Mouse (Mus musculus): ENCODE data around the gene Elac2. TPM values are rescaled to one million over a fixed set of nuclear protein-coding genes. Genes with fewer than 3 reads are reported as not detected.

Gene Elac2
- 34.0 and 34.2 TPM in 2 replicates for polyA plus RNA-seq (2016; fragmentation: Nextera tagmentation; extraction: Ambion mirVana)

DNA sequence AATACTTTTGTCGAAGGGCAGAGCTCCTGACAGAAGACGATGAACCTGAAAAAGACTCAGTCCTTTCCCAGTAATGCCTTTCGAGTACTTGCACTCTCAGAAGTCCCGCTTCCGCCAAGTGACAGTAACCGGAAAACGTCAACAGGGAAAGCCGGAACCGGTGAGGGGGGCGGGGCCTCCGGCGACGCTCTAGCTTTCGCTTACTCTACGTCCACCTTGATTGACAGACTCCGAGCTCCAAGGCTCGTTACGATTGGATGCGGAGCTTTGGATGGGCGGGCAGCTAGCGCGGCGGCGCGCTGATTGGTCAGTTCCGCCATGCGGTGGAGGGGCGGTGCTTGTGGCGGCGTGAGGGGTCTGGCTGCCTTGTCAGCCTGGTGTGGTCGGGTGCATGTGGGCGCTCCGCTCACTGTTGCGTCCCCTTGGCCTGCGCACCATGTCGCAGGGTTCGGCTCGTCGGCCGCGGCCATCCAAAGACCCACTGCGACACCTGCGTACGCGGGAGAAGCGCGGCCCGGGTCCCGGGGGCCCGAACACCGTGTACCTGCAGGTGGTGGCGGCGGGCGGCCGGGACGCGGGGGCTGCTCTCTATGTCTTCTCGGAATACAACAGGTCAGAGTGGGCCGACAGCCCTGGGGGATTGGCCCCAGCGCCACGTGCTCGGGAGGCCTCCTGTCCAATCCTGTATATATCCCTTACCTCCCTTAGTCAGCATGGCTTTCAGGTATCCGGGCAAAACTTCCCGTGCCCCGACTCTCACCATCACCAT is at the start of gene Elac2:
Gene Elac2 (plus strand): TSS at position 319 of the 769 bp plus-strand sequence.
- Histone ChIP-seq H3K4me1 (peaks cover 14% of the 10 kb centered on the region), H3K27ac (no peak within 1 kb of the TSS), H3K9me3 (no peaks in the 10 kb centered on the region), H3K4me2 (replicated peaks) (peak within 1 kb of the TSS; percentile 85), H3K4me3 (peak within 1 kb of the TSS; percentile 96), H3K36me3 (peaks cover 26% of the 10 kb centered on the region), H3K27me3 (peaks cover 5% of the 10 kb centered on the region; the same call in 1 of the 2 replicates), H3K9ac (peak within 1 kb of the TSS; percentile 87)
- ATAC-seq (ENCODE audit: insufficient number of reproducible peaks, insufficient read depth, low FRiP score, low TSS enrichment) = peak; percentile 99
- WGBS = under 1% methylated on average over 65 of the region's 65 CpGs

DNA sequence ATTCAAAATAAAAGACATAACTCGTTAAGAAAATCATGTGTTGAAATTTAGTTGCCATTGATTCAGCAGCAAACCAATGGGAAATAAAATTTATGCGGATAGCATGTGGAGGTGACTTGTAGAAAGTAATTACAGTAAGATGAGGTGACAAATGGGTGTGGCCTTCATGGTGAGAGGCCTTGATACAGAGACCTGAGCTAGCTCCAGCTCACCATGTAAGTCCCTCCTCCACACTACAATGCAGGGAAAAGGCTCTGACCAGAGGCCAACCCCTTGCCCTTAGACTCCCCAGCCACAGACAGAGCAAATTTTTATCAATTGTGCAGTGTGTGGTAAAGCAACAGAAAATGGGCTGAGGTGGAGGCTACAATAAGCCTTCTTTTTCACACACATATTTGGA is 49.7 kb upstream of the Elac2 start:
- ATAC-seq (ENCODE audit: insufficient number of reproducible peaks, insufficient read depth, low FRiP score, low TSS enrichment) = no peak
- Histone ChIP-seq H3K9me3 (no peaks in the 10 kb centered on the region), H3K4me3 (no peak overlapping the region), H3K4me2 (replicated peaks) (no peak overlapping the region), H3K27me3 (no peaks in the 10 kb centered on the region), H3K27ac (no peak overlapping the region), H3K4me1 (no peaks in the 10 kb centered on the region), H3K9ac (no peak overlapping the region), H3K36me3 (no peaks in the 10 kb centered on the region)
- WGBS = 92% methylated on average over 2 of the region's 2 CpGs

DNA sequence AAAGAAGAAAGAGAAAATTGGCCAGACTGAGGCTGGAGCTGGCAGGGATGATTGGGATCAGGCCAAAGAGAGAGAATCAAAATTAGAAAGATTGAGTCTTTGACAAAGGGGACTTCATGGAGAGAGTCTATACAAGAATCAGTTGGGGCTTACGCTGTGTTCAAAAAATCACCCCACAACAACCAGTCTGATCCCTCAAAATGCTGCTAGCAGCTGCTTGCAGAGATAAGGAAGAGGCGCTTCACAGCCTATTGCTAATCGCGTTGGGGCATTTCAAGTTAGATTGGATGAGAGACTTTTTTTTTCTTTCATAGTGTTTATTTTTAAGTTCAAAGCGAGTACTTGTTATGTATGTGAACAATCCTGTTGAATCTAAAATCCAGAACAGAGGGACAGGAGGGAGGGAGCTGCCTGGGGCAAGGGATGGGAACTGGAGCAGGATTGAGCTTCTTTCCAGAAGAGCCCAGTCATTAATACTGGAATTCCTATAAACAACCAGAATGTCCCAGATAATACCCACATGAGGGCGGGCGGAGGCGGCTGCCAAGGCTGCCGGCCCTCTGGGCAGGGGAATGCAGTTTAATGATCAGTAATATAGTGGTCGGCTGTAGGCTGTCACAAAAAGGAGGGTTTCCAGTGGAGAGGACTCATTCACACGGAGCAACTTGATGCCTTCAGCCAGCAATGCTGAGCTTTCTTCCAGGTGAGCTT is 47.6 kb upstream of the Elac2 start:
- no peak overlapping the region for H3K27ac ChIP-seq
- ATAC-seq (ENCODE audit: insufficient number of reproducible peaks, insufficient read depth, low FRiP score, low TSS enrichment) = no peak
- H3K9me3 ChIP-seq = no peaks in the 10 kb centered on the region
- no peak overlapping the region for H3K4me2 ChIP-seq (replicated peaks)
- no peaks in the 10 kb centered on the region for H3K36me3 ChIP-seq
- no peak overlapping the region for H3K9ac ChIP-seq
- no peaks in the 10 kb centered on the region for H3K27me3 ChIP-seq
- WGBS = 69% methylated on average over 11 of the region's 11 CpGs
- H3K4me1 ChIP-seq = no peaks in the 10 kb centered on the region
- no peak overlapping the region for H3K4me3 ChIP-seq

DNA sequence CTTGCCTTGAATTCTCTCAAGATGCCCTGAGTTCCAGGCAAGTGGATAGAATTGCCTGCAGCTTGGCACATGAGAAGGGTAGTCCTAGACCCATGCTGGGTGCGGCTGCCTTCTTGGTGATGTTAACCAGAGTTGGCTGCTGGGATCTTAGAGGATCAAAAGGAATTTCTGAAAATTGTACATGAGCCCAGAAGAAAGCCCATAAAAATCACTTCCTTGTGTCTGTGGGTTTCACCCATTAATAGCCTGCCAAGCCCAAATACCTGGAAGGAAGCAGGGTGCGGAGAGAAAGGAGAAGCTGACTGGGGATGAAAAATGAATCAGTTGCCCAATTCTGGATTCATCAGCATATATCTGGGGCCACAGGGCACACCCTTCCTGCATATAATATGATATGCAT is 41.6 kb upstream of the Elac2 start:
- Histone ChIP-seq H3K27me3 (no peaks in the 10 kb centered on the region), H3K27ac (no peak overlapping the region), H3K4me2 (replicated peaks) (no peak overlapping the region), H3K9ac (no peak overlapping the region), H3K9me3 (no peaks in the 10 kb centered on the region), H3K4me3 (no peak overlapping the region), H3K36me3 (no peaks in the 10 kb centered on the region), H3K4me1 (no peaks in the 10 kb centered on the region)
- 59% methylated on average over 2 of the region's 2 CpGs for WGBS
- ATAC-seq (ENCODE audit: insufficient number of reproducible peaks, insufficient read depth, low FRiP score, low TSS enrichment) = no peak; the same call in 1 of the 2 replicates

DNA sequence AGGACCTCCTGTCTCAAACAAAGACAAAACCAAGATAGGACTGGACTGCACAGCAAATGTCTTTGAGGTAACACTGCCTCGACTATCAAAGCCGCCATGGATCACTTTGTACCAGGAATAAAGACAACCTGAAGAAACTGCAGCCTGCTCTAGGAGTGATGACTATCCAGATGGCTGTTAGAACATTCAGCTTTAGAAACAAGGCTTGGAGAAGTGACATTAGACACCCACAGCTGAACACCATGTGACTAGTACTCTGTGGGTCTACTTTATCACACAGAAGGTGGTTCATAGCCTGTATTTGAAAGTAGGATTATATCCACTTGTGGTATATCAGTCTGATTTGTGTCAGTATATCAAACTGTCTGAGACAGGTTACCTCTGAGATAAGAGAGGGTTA is 37.6 kb upstream of the Elac2 start:
- Histone ChIP-seq H3K9me3 (no peaks in the 10 kb centered on the region), H3K4me2 (replicated peaks) (no peak overlapping the region), H3K4me1 (no peaks in the 10 kb centered on the region), H3K27ac (no peak overlapping the region), H3K36me3 (no peaks in the 10 kb centered on the region), H3K9ac (no peak overlapping the region), H3K27me3 (no peaks in the 10 kb centered on the region), H3K4me3 (no peak overlapping the region)
- 92% methylated on average over 2 of the region's 2 CpGs for WGBS
- ATAC-seq (ENCODE audit: insufficient number of reproducible peaks, insufficient read depth, low FRiP score, low TSS enrichment) = no peak

GRCm38 (mm10) chr11:64949782-64950181 is 29.1 kb upstream of the Elac2 start:
- ATAC-seq (ENCODE audit: insufficient number of reproducible peaks, insufficient read depth, low FRiP score, low TSS enrichment) = no peak

DNA sequence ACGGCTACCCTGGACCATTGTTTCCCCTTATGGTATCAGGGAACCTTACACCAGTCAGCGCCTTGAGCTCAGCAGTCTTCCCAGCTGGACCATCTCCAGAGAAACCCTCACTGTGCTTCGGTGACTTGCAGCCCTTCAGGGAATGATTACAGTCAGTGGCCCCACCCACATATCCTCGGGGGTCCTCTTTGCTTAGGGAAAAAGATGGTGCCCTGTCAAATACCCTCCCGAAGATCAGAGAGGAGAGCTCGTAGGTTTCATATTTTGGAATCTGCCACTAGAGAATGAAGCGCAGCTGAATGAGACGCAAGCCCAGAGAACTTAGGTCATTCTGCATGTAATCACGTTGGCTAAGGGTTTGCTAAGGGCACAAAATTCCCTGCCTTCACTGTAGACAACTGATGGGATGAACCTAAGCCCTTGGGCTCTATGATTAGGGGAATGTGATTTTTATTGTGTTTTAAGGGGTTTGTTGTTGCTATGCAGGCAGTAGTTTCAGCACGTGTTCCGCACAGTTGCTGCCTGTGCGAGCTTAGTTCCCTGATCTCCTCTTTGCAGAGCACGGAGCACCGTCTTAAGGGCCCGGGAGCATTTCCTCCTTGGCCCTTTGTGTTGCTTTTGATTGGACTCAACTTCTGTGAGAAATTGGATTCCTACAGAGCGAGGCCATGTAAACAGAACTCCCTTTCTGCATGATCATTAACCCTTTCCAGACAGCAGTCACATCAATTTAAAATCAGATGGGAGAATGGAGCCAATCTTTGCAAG is 21.7 kb upstream of the Elac2 start:
- no peak overlapping the region; the same call in 1 of the 2 replicates for H3K9ac ChIP-seq
- H3K27me3 ChIP-seq = no peaks in the 10 kb centered on the region
- H3K4me3 ChIP-seq = no peak overlapping the region
- H3K4me1 ChIP-seq = peaks cover 19% of the 10 kb centered on the region
- no peaks in the 10 kb centered on the region for H3K36me3 ChIP-seq
- 0 out of 2 replicates have a peak, but pooled peaks have one; percentile 41 for ATAC-seq (ENCODE audit: insufficient number of reproducible peaks, insufficient read depth, low FRiP score, low TSS enrichment)
- peak overlapping the region; percentile 40 for H3K4me2 ChIP-seq (replicated peaks)
- 1% methylated on average over 16 of the region's 16 CpGs for WGBS
- H3K27ac ChIP-seq = peak overlapping the region; percentile 50
- no peaks in the 10 kb centered on the region for H3K9me3 ChIP-seq

More at GRCm38 (mm10) chr11:64949782-64950181, 29.1 kb upstream of the Elac2 start:
- no peak overlapping the region for H3K27ac ChIP-seq
- no peak overlapping the region for H3K4me2 ChIP-seq (replicated peaks)
- no peaks in the 10 kb centered on the region; the same call in 1 of the 2 replicates for H3K4me1 ChIP-seq
- H3K4me3 ChIP-seq = no peak overlapping the region
- WGBS = 73% methylated on average over 3 of the region's 3 CpGs
- no peaks in the 10 kb centered on the region; the same call in 1 of the 2 replicates for H3K27me3 ChIP-seq
- H3K9me3 ChIP-seq = no peaks in the 10 kb centered on the region
- H3K36me3 ChIP-seq = no peaks in the 10 kb centered on the region
- H3K9ac ChIP-seq = no peak overlapping the region

- 89% methylated on average over 2 of the region's 2 CpGs for WGBS
Observed at GRCm38 (mm10) chr11:64962629-64963028, 16.2 kb upstream of the Elac2 start.

GRCm38 (mm10) chr11:64968507-64968906 is 10.3 kb upstream of the Elac2 start:
- Histone ChIP-seq H3K4me1 (peaks cover 18% of the 10 kb centered on the region; the same call in 1 of the 2 replicates), H3K36me3 (no peaks in the 10 kb centered on the region), H3K27ac (peak overlapping the region; percentile 57; the same call in 1 of the 2 replicates), H3K9ac (no peak overlapping the region), H3K27me3 (no peaks in the 10 kb centered on the region), H3K4me3 (no peak overlapping the region), H3K9me3 (no peaks in the 10 kb centered on the region), H3K4me2 (replicated peaks) (no peak overlapping the region)
- WGBS = 3% methylated on average over 3 of the region's 3 CpGs
- peak; percentile 82 for ATAC-seq (ENCODE audit: insufficient number of reproducible peaks, insufficient read depth, low FRiP score, low TSS enrichment)

More at GRCm38 (mm10) chr11:64962629-64963028, 16.2 kb upstream of the Elac2 start:
- no peaks in the 10 kb centered on the region for H3K36me3 ChIP-seq
- H3K27me3 ChIP-seq = no peaks in the 10 kb centered on the region
- H3K9ac ChIP-seq = no peak overlapping the region
- no peak overlapping the region for H3K27ac ChIP-seq
- no peak overlapping the region for H3K4me3 ChIP-seq
- H3K4me2 ChIP-seq (replicated peaks) = no peak overlapping the region
- H3K4me1 ChIP-seq = peaks cover 10% of the 10 kb centered on the region
- no peak for ATAC-seq (ENCODE audit: insufficient number of reproducible peaks, insufficient read depth, low FRiP score, low TSS enrichment)
- H3K9me3 ChIP-seq = no peaks in the 10 kb centered on the region

- Histone ChIP-seq H3K4me1 (peaks cover 18% of the 10 kb centered on the region; the same call in 1 of the 2 replicates), H3K27me3 (no peaks in the 10 kb centered on the region), H3K9me3 (no peaks in the 10 kb centered on the region), H3K9ac (no peak overlapping the region), H3K36me3 (no peaks in the 10 kb centered on the region), H3K4me2 (replicated peaks) (no peak overlapping the region), H3K4me3 (no peak overlapping the region), H3K27ac (no peak overlapping the region)
- 0 out of 2 replicates have a peak, but pooled peaks have one; percentile 47 for ATAC-seq (ENCODE audit: insufficient number of reproducible peaks, insufficient read depth, low FRiP score, low TSS enrichment)
- 38% methylated on average over 4 of the region's 4 CpGs for WGBS
Observed at GRCm38 (mm10) chr11:64968939-64969342, 9.9 kb upstream of the Elac2 start.

DNA sequence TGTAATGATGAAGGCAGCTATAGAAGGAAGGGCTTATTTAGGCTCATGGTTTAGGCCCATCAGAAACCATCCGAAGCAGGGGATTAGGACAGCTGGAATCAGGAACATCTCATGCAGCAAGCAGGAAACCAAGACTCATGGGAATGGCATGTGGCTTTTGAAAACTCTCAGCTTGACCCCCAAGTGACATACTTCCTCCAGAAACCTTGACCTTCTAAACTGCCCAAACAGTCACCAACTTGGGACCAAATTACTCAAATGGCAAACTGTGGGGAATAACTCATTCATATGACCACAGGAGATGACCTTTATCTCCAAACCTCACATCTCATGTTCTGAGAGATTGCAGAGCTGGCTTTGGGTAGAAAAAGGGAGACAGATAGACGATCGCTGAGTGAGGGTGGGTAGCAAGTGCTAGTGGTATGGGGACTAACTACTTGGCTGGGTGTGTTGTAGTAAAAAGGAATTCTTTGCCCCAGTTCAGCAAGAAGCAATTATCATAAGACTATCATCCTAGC is 7.3 kb upstream of the Elac2 start:
- Histone ChIP-seq H3K4me1 (peaks cover 12% of the 10 kb centered on the region; the same call in 1 of the 2 replicates), H3K36me3 (no peaks in the 10 kb centered on the region), H3K9ac (no peak overlapping the region), H3K4me3 (no peak overlapping the region), H3K9me3 (no peaks in the 10 kb centered on the region), H3K27me3 (peaks cover 5% of the 10 kb centered on the region; the same call in 1 of the 2 replicates), H3K27ac (no peak overlapping the region), H3K4me2 (replicated peaks) (no peak overlapping the region)
- 76% methylated on average over 3 of the region's 3 CpGs for WGBS
- no peak for ATAC-seq (ENCODE audit: insufficient number of reproducible peaks, insufficient read depth, low FRiP score, low TSS enrichment)
